Mouse (Mus musculus): ENCODE results near the gene Slco1a4. TPM values are rescaled to one million over a fixed set of nuclear protein-coding genes. Genes with fewer than 3 reads are reported as not detected.
A peak's percentile ranks its signal among the peaks of the same experiment; 100 is the strongest.
"Not testable (repeated sequence)": the region's sequence is repeated elsewhere in the genome, so short reads cannot be mapped to it uniquely, and the experiment has no call there.

The Slco1a4 gene
- total RNA-seq (2021) (under 1 TPM; 0.21 to 0.37 TPM), polyA plus RNA-seq (2012; rRNA removed) (not detected in 2 replicates)
- long read RNA-seq, partial matches to known transcripts = 0 of 1 reads
- long read RNA-seq, other reads (novel, unspliced or antisense) = 1 of 1 reads

GRCm38 (mm10) chr6:141856085-141856484 lies at the start of gene Slco1a4:
Gene Slco1a4, minus strand, starts transcription at chr6:141856199.
- no peak for DNase-seq

GRCm38 (mm10) chr6:141898197-141898596 lies 42.2 kb upstream of the Slco1a4 start:
- DNase-seq = no peak

- no peak for DNase-seq
Observed at GRCm38 (mm10) chr6:141889723-141890122, 33.7 kb upstream of the Slco1a4 start.

GRCm38 (mm10) chr6:141888248-141888647 lies 32.2 kb upstream of the Slco1a4 start:
- no peak for DNase-seq

- no peak for DNase-seq
Observed at GRCm38 (mm10) chr6:141882581-141882980, 26.6 kb upstream of the Slco1a4 start.

- DNase-seq = not testable (repeated sequence)
Observed at GRCm38 (mm10) chr6:141875742-141876141, 19.7 kb upstream of the Slco1a4 start.

GRCm38 (mm10) chr6:141871711-141872110 lies 15.7 kb upstream of the Slco1a4 start:
- no peak for DNase-seq

GRCm38 (mm10) chr6:141868735-141869134 lies 12.7 kb upstream of the Slco1a4 start:
- DNase-seq = no peak

- no peak for DNase-seq
Observed at GRCm38 (mm10) chr6:141866026-141866425, 10.0 kb upstream of the Slco1a4 start.

GRCm38 (mm10) chr6:141857735-141858531 lies 1.9 kb upstream of the Slco1a4 start:
- DNase-seq = no peak

- DNase-seq = no peak
Observed at GRCm38 (mm10) chr6:141853616-141854015, 2.4 kb downstream of the Slco1a4 start.

GRCm38 (mm10) chr6:141849051-141849450 lies 6.9 kb downstream of the Slco1a4 start:
- no peak for DNase-seq

GRCm38 (mm10) chr6:141797837-141798236 lies 58.2 kb downstream of the Slco1a4 start:
- peak; percentile 26 for DNase-seq

- no peak for DNase-seq
Observed at GRCm38 (mm10) chr6:141774476-141774875, 81.5 kb downstream of the Slco1a4 start.

- DNase-seq = no peak
Observed at GRCm38 (mm10) chr6:141773710-141774109, 82.3 kb downstream of the Slco1a4 start, which contains the start of gene Gm5724. Gene Gm5724, minus strand, starts transcription at chr6:141773810.

Other genes with a start within 250 kb of the Slco1a4 start
- gene Slco1b2, start 226.7 kb downstream of the Slco1a4 start, total RNA-seq (2021) = 1 to 10 TPM in 1 of 2 experiments, under 1 TPM in 1; 0.90 to 1.6 TPM
- not detected in 2 replicates for gene Slco1b2, start 226.7 kb downstream of the Slco1a4 start, polyA plus RNA-seq (2012; rRNA removed)
- gene Gm5724, start 82.4 kb downstream of the Slco1a4 start, total RNA-seq (2021) = not detected
- not detected in 2 replicates for gene Gm5724, start 82.4 kb downstream of the Slco1a4 start, polyA plus RNA-seq (2012; rRNA removed)
- under 1 TPM; 0.10 to 0.52 TPM for gene Slco1a1, start 90.8 kb upstream of the Slco1a4 start, total RNA-seq (2021)
- gene Slco1a1, start 90.8 kb upstream of the Slco1a4 start, polyA plus RNA-seq (2012; rRNA removed) = not detected in 2 replicates
- not detected for gene Gm6614, start 155.2 kb upstream of the Slco1a4 start, total RNA-seq (2021)
- not detected in 2 replicates for gene Gm6614, start 155.2 kb upstream of the Slco1a4 start, polyA plus RNA-seq (2012; rRNA removed)

Measured in adrenal gland, adult 2 months (tissue).